Mouse (Mus musculus): Measurements from ENCODE around the gene Isl1.

Isl1 gene

DNA sequence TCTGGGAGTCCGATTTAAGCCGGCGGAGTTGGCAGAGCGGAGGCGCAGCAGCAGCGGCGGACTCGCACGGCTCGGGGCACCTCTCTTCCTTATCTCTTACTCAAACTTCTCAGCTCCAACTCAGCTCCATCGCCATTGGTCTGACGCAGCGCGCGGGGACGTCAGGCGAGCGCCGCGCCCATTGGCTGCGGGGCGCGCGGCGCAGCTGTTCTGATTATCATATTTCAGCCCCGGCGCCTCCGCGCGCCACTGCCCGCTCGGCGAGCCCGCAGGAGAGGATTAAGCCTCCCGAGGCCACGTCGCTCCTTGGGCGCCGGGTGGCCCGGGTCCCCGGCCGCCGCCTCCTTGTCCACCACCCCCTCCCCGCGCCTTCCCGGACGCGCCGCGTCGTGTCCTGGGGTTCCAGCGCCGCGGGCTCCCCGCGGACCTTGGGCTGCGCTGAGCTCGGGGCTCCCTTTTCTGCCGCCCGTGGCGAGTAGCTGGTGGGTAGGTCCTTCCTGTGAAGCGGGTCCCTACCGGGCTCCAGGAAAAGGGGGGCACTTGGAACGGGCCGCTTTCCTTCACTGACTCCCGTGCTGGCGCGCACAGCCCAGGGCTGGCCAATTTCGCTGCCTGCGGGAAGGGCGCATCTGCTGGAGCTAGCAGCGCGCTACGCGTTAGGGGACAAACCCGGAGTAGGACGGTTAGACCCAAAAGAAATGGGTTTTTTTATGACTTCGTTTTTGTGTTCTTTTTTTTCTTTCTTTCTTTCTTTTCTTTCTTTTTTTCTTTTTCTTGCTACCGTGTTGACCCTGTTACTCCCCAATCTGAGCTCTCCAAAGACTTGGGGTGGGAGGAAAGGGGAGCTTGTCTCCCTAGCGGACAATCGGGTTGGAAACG lies at the start of gene Isl1:
Isl1 (minus strand) TSS at position 106 of the 879 bp plus-strand sequence.
- DNase-seq (ENCODE audit: low spot score) = no peak

DNA sequence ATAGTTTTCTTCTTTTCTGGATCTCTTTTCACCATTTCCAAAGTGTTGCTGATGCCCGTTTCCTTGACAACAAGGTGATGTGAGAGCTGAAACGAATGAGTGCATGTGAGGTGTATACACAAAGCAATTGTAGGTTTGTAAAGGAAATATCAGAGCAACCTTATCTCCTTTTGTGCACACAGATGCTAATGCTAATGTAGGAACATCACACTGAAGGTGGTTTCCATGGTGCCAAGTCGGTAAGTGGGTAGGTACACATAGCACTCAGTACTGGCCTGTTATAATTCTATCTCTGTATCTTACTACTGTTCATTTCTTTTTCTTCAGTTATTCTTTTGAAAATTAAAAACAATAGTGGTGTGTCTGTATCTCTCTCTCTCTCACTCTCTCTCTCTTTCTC lies 26.3 kb upstream of the Isl1 start:
- DNase-seq (ENCODE audit: low spot score) = no peak

- DNase-seq (ENCODE audit: low spot score) = no peak
Measured at GRCm38 (mm10) chr13:116313636-116314530, 4.4 kb upstream of the Isl1 start.

GRCm38 (mm10) chr13:116311871-116312720 lies 2.6 kb upstream of the Isl1 start:
- DNase-seq (ENCODE audit: low spot score) = no peak

- DNase-seq (ENCODE audit: low spot score) = no peak
Measured at GRCm38 (mm10) chr13:116311011-116311410, 1.5 kb upstream of the Isl1 start.

DNA sequence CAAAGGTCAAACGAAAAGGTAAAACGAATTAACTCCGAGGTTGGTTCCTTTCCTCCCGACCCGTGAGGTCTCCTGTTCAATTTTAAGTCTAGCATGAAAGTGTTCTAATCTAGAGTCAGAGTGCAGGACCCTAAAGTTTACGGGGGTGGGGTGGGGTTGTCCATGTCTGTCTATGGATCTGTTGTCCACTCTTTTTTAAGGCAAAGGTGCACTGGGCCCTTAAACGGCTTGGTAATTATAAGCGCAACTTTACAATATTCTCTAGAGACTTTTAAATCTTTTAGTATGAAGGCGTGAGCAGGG lies 925 bp upstream of the Isl1 start:
- no peak for DNase-seq (ENCODE audit: low spot score)

GRCm38 (mm10) chr13:116308933-116309583 lies 431 bp downstream of the Isl1 start:
- DNase-seq (ENCODE audit: low spot score) = no peak

- DNase-seq (ENCODE audit: low spot score) = no peak
Measured at GRCm38 (mm10) chr13:116308121-116308932, 1.2 kb downstream of the Isl1 start.

DNA sequence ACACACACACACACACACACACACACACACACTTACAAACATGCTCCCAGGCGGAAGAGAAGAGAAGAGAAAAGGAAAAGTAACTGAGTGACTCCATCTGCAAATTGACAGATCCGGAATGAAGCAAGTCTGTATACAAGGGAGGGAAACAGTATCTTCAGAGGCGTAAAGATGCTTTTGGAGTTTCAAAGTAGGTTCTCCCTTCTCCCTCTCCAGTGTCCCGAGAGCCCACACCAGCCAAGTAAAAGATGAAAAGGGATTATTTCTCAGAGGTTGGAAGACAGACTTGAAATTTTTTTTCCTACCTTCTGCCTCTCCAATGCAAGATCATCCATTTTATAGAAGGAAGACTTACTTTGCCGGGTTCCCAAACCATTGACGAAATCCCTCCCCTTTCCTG lies 2.9 kb downstream of the Isl1 start:
- no peak for DNase-seq (ENCODE audit: low spot score)

- no peak for DNase-seq (ENCODE audit: low spot score)
Measured at GRCm38 (mm10) chr13:116305721-116306120, 3.8 kb downstream of the Isl1 start.

DNA sequence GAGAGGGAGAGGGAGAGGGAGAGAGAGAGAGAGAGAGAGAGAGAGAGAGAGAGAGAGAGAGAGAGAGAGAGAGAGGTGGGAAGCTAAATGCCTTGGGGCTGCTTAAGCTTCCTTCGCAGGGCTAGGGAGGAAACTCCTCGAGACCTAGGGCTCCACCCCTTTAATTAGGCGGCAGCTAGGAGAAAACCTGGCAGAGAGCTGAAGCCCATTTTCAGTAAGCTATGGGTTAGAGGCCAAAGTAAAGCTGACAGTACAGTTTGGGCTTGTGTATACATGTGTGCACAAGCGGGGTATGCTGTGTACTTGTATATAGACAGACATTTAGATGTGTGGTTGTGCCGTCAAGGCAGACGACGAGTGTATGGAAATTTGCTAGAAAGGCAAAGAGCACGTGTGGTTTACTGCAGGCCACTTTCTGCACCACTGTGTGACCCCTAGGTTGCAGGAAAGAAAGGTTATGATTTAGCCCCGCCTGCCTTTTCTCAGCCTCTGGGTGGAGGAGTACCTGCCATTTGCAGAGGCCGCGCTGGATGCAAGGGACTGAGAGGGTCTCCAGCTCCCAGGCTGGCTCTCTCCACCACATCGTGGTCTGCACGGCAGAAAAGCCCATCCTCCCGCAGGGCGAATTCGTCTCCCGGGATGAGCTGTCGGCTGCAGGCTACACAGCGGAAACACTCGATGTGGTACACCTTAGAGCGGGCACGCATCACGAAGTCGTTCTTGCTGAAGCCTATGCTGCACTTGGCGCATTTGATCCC lies 4.6 kb downstream of the Isl1 start:
- DNase-seq (ENCODE audit: low spot score) = no peak

DNA sequence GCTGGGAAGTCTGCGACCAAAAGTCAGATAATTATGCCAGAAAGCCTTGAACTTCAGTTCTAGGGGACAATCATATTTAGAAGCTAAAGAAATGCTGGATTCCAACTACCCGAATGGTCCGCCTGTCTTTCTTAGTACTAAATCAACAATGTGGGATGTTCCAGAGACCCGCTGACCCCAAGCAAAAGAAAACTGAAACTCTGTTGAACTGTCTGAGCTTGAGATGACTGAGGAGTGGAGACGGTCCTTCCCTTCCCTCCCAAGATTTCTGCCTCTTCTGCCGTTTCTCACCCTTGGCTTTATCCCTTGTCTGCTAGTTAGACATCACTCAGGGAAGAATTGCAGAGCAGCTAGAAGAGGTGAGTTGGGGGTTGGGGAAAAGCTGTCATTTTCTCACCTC lies 5.7 kb downstream of the Isl1 start:
- DNase-seq (ENCODE audit: low spot score) = no peak

GRCm38 (mm10) chr13:116302861-116303260 lies 6.6 kb downstream of the Isl1 start:
- DNase-seq (ENCODE audit: low spot score) = no peak

GRCm38 (mm10) chr13:116301706-116302105 lies 7.8 kb downstream of the Isl1 start:
- DNase-seq (ENCODE audit: low spot score) = no peak

GRCm38 (mm10) chr13:116299241-116299640 lies 10.2 kb downstream of the Isl1 start:
- no peak for DNase-seq (ENCODE audit: low spot score)

DNA sequence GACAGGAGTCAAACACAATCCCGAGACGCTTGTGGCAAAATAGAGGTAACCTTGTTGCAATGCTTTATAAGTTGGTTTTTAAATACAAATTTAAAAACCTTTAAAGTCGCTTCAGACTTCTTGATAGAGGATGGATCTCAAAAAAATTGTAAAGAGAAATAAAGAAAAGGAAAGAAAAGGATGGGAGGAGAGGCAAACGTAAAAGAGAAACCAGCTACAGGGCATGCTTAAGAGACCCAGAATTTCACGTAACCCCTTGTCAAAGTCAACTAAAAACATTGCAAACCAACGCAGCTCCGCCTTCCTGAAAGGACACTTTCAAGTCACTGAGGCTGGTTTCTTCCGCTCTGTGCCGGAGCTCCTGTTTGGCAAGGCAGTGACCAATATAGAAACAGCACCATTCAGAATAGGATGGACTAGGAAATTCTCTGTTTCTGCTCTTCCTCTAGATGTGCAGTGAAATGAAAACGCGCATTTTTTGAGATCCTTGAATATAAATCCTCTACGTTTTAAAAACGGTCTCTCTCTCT lies 10.8 kb downstream of the Isl1 start:
- no peak for DNase-seq (ENCODE audit: low spot score)

DNA sequence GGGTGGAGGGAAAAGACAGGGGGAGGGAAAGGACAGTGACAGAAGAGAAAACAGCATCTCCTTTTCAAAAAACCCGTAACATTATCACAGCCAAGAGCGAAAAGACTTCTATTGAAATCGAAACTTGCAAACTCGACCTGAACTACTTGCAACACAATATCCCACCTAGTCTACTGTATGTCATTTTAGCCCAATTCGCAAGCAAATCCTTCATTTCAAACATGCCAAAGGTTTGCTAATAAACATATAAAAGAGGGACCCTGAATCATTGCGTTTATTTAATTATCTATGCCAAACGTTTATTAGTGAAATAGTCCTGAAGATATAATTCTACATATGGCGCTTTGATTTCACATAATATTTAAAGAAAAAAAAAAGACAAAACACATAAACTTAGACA lies 11.5 kb downstream of the Isl1 start:
- no peak for DNase-seq (ENCODE audit: low spot score)

DNA sequence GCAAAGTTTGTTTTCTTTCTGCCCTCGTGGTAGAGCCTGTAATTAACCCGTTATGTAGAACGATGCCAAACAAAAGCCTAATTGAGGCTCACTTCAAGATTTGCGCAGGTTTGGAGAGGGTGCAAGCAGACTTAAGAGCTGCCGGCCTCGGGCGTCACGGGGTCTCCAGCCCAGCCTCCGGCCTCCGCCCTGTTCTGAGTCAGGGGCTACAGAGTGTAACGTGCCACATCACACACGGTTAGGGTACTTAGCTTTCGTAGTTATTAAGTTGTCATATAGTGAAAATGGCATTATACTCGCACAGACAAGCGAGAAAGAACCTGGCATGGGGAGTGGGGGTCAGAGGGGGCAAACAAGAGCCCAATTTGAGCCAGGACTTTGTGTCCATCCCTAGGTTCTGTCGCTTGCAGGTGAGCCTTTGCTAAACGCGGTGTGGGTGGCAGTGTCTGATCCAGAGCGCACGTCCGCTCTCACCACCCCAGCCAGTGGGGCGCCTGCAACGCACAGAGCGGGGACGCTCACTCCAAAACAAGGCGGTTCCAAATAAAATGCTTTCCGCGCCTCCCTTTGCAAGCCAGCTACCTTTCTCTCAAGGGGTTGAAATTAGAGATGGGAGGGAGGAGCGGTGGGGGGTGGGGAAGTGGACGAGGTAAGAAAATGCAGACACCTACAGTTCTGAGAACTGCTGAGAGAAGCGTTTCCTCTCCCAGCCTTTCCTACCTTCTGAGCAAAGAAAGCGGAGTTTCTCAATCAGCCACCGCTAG lies 12.3 kb downstream of the Isl1 start:
- no peak for DNase-seq (ENCODE audit: low spot score)

- DNase-seq (ENCODE audit: low spot score) = no peak
Measured at GRCm38 (mm10) chr13:116295401-116295800, 14.1 kb downstream of the Isl1 start.
